Mouse (Mus musculus) MEL (cell line): ENCODE measurements around the gene Sipa1l3.

Experiments used
- CTCF ChIP-seq, 3 experiments: IDR thresholded peaks in 2 of 3; conservative IDR thresholded peaks in 1 of 3; 2 replicates each; pipeline ENCODE4 v1.5.1; 2011 to 2012; ENCODE audit warnings: low read length in 3 of 3, low read depth in 2 of 3, mild to moderate bottlenecking in 2 of 3, improper control_type of control experiment in 1 of 3, inconsistent platforms in 1 of 3, mixed read lengths in 1 of 3, moderate library complexity in 1 of 3; ENCODE audit not compliant: control insufficient read depth in 1 of 3, insufficient read depth in 1 of 3, poor library complexity in 1 of 3, severe bottlenecking in 1 of 3
- GATA1 ChIP-seq: IDR thresholded peaks from 2 replicates; pipeline ENCODE4 v1.6.1; 2011; ENCODE audit warnings: low read depth, low read length, improper control_type of control experiment
- JUND ChIP-seq: IDR thresholded peaks from 2 replicates; pipeline ENCODE4 v1.6.1; 2011; ENCODE audit warnings: low read depth, mild to moderate bottlenecking, improper control_type of control experiment, low read length
- MAX ChIP-seq: IDR thresholded peaks from 2 replicates; pipeline ENCODE4 v1.6.1; 2011; ENCODE audit warnings: low read length, improper control_type of control experiment
- NELFE ChIP-seq: IDR thresholded peaks from 2 replicates; pipeline ENCODE4 v1.6.1; 2011; ENCODE audit warnings: low read depth, low read length, improper control_type of control experiment
- POLR2A ChIP-seq, 2 experiments: IDR thresholded peaks; 2 replicates each; pipeline ENCODE4 v1.6.1; 2011 to 2012; ENCODE audit warnings: low read length in 2 of 2, mild to moderate bottlenecking in 2 of 2, control low read depth in 1 of 2, improper control_type of control experiment in 1 of 2, low read depth in 1 of 2, moderate library complexity in 1 of 2; ENCODE audit not compliant: control insufficient read depth in 1 of 2, insufficient read depth in 1 of 2, poor library complexity in 1 of 2
- RAD21 ChIP-seq: IDR thresholded peaks from 2 replicates; pipeline ENCODE4 v1.6.1; 2011; ENCODE audit warnings: mild to moderate bottlenecking, low read depth, low read length, improper control_type of control experiment
- RCOR1 ChIP-seq: IDR thresholded peaks from 2 replicates; pipeline ENCODE4 v1.6.1; 2012; ENCODE audit warnings: low read depth, mild to moderate bottlenecking, inconsistent platforms, low read length, improper control_type of control experiment
- UBTF ChIP-seq: IDR thresholded peaks from 2 replicates; pipeline ENCODE4 v1.6.1; 2012; ENCODE audit warnings: low read depth, mild to moderate bottlenecking, inconsistent platforms, low read length, improper control_type of control experiment, moderate library complexity, borderline replicate concordance; ENCODE audit not compliant: insufficient read depth
- ZMIZ1 ChIP-seq: IDR thresholded peaks from 2 replicates; pipeline ENCODE4 v1.6.1; 2012; ENCODE audit warnings: low read depth, mild to moderate bottlenecking, inconsistent platforms, low read length, improper control_type of control experiment, moderate library complexity

GRCm38 (mm10) chr7:29410402-29410801, 108.0 kb downstream of the Sipa1l3 start:
- TF ChIP-seq POLR2A (IDR thresholded peaks at IDR 0.05; ENCODE audit: control insufficient read depth in 1 of 2, insufficient read depth in 1 of 2, low read depth in 1 of 2, low read length in 2 of 2, poor library complexity in 1 of 2) (no peak), RAD21 (no peak), MAX (no peak), ZMIZ1 (no peak), NELFE (no peak), UBTF (no peak), CTCF (IDR thresholded peaks at IDR 0.05 in 2 of 3, conservative IDR thresholded peaks at IDR 0.05 in 1 of 3; ENCODE audit: control insufficient read depth in 1 of 3, insufficient read depth in 1 of 3, low read depth in 2 of 3, low read length in 3 of 3, poor library complexity in 1 of 3, severe bottlenecking in 1 of 3) (no peak), JUND (no peak), GATA1 (no peak), RCOR1 (no peak)
